Mouse (Mus musculus): Measurements from ENCODE around the gene Stil. TPM values are rescaled to one million over a fixed set of nuclear protein-coding genes. Genes with fewer than 3 reads are reported as not detected.

The Stil gene
- total RNA-seq, 1 experiment: 7.4 TPM

- DNase-seq (ENCODE audit: low read depth, low spot score): no peak
- Histone ChIP-seq H3K4me1 (ENCODE audit: control insufficient read depth in 2 of 2, insufficient read depth in 2 of 2, low read length in 2 of 2, poor library complexity in 1 of 2) (0 out of 4 replicates have a peak, but pooled peaks cover 0 to 3% of the 10 kb centered on the region in 2 experiments), H3K36me3 (ENCODE audit: control insufficient read depth, insufficient read depth, low read length, poor library complexity, severe bottlenecking) (no peaks in the 10 kb centered on the region), H3K27ac (ENCODE audit: insufficient read depth, low read depth, low read length, poor library complexity, severe bottlenecking) (no peak overlapping the region), H3K4me3 (ENCODE audit: insufficient read depth in 1 of 2, low read depth in 1 of 2, low read length in 2 of 2, poor library complexity in 1 of 2, severe bottlenecking in 1 of 2) (no peak overlapping the region), H3K9ac (ENCODE audit: insufficient read depth, low read depth, low read length, poor library complexity, severe bottlenecking) (no peak overlapping the region), H3K9me3 (ENCODE audit: control insufficient read depth, insufficient read depth, low read depth, low read length) (no peaks in the 10 kb centered on the region)
- TF ChIP-seq ZC3H11A (IDR thresholded peaks at IDR 0.05; ENCODE audit: borderline replicate concordance, low read depth, low read length): no peak
- TF ChIP-seq HCFC1 (IDR thresholded peaks at IDR 0.05; ENCODE audit: borderline replicate concordance, insufficient read depth, low read length): no peak
- TF ChIP-seq ZNF384 (IDR thresholded peaks at IDR 0.05; ENCODE audit: low read depth, low read length): no peak
- no peak for TF ChIP-seq MAFK (IDR thresholded peaks at IDR 0.05; ENCODE audit: insufficient read depth, low read depth, low read length)
- no peak for TF ChIP-seq CHD2 (IDR thresholded peaks at IDR 0.05; ENCODE audit: low read depth, low read length)
- in situ Hi-C loops (cut with MboI; ENCODE audit: low sequenced_read_pairs in 2 of 2, unreplicated experiment in 2 of 2): no loop called here
Measured at GRCm38 (mm10) chr4:114994218-114994617, 5.7 kb upstream of the Stil start.

GRCm38 (mm10) chr4:114997051-114997450 lies 2.9 kb upstream of the Stil start:
- DNase-seq (ENCODE audit: low read depth, low spot score): no peak
- no peaks in the 10 kb centered on the region for H3K36me3 ChIP-seq (ENCODE audit: control insufficient read depth, insufficient read depth, low read length, poor library complexity, severe bottlenecking)
- H3K9me3 ChIP-seq (ENCODE audit: control insufficient read depth, insufficient read depth, low read depth, low read length): no peaks in the 10 kb centered on the region
- no peak overlapping the region for H3K4me3 ChIP-seq (ENCODE audit: insufficient read depth in 1 of 2, low read depth in 1 of 2, low read length in 2 of 2, poor library complexity in 1 of 2, severe bottlenecking in 1 of 2)
- H3K4me1 ChIP-seq (ENCODE audit: control insufficient read depth in 2 of 2, insufficient read depth in 2 of 2, low read length in 2 of 2, poor library complexity in 1 of 2): 0 out of 4 replicates have a peak, but pooled peaks cover 0 to 3% of the 10 kb centered on the region in 2 experiments
- in situ Hi-C loops (cut with MboI; ENCODE audit: low sequenced_read_pairs in 2 of 2, unreplicated experiment in 2 of 2): no loop called here
- TF ChIP-seq ZNF384 (IDR thresholded peaks at IDR 0.05; ENCODE audit: low read depth, low read length) (0 out of 2 replicates have a peak, but pooled peaks have one; percentile 11), HCFC1 (IDR thresholded peaks at IDR 0.05; ENCODE audit: borderline replicate concordance, insufficient read depth, low read length) (no peak)
- no peak overlapping the region for H3K27ac ChIP-seq (ENCODE audit: insufficient read depth, low read depth, low read length, poor library complexity, severe bottlenecking)
- H3K9ac ChIP-seq (ENCODE audit: insufficient read depth, low read depth, low read length, poor library complexity, severe bottlenecking): no peak overlapping the region

DNA sequence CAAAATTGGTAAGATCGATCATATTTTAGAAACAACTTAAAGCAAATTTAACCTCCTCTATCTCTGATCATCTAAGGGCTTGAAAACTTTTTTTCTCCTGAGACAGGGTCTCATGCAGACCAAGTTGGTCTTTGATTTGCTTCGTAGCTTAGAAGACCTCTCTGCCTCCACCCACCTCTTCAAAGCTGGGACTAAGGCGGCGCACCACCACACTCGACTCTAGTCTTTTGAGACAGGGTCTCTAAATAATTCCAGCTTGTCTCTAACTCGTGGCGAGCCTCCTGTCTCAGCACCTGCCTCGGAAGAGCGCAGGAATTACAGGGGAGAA lies 550 bp upstream of the Stil start:
- DNase-seq (ENCODE audit: low read depth, low spot score): no peak
- TF ChIP-seq ZC3H11A (IDR thresholded peaks at IDR 0.05; ENCODE audit: borderline replicate concordance, low read depth, low read length): no peak
- peak overlapping the region; percentile 92 for H3K27ac ChIP-seq (ENCODE audit: insufficient read depth, low read depth, low read length, poor library complexity, severe bottlenecking)
- peak overlapping the region; percentile 75 to 77 for H3K4me3 ChIP-seq (ENCODE audit: insufficient read depth in 1 of 2, low read depth in 1 of 2, low read length in 2 of 2, poor library complexity in 1 of 2, severe bottlenecking in 1 of 2)
- H3K36me3 ChIP-seq (ENCODE audit: control insufficient read depth, insufficient read depth, low read length, poor library complexity, severe bottlenecking): no peaks in the 10 kb centered on the region
- 0 out of 4 replicates have a peak, but pooled peaks cover 0 to 3% of the 10 kb centered on the region in 2 experiments for H3K4me1 ChIP-seq (ENCODE audit: control insufficient read depth in 2 of 2, insufficient read depth in 2 of 2, low read length in 2 of 2, poor library complexity in 1 of 2)
- H3K9ac ChIP-seq (ENCODE audit: insufficient read depth, low read depth, low read length, poor library complexity, severe bottlenecking): peak overlapping the region; percentile 88
- no peaks in the 10 kb centered on the region for H3K9me3 ChIP-seq (ENCODE audit: control insufficient read depth, insufficient read depth, low read depth, low read length)
- in situ Hi-C loops (cut with MboI; ENCODE audit: low sequenced_read_pairs in 2 of 2, unreplicated experiment in 2 of 2): no loop called here

GRCm38 (mm10) chr4:115000429-115000795 lies 453 bp downstream of the Stil start:
- H3K27ac ChIP-seq (ENCODE audit: insufficient read depth, low read depth, low read length, poor library complexity, severe bottlenecking): peak overlapping the region; percentile 49; the same call in 1 of the 2 replicates
- in situ Hi-C loops (cut with MboI; ENCODE audit: low sequenced_read_pairs in 2 of 2, unreplicated experiment in 2 of 2): no loop called here

DNA sequence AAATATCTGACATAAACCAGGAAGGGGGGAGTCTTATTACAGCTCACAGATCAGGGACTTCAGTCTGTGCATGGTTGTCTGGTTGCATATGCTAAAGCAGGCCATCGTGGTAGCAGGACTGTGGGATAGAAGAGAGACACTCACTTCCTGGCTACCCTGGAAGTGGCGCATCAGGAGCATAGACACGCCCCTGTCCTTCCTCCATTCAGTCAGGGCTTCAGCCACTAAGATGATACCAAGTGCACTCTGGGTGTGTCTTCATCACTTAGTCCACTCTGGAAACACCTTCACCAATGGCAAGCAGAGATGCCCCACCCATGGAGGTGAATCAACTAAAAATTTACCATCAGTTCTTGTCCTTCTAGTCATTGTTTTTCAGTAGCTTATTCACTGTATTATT lies 14.3 kb downstream of the Stil start:
- H3K36me3 ChIP-seq (ENCODE audit: control insufficient read depth, insufficient read depth, low read length, poor library complexity, severe bottlenecking): peaks cover 3% of the 10 kb centered on the region
- in situ Hi-C loops (cut with MboI; ENCODE audit: low sequenced_read_pairs in 2 of 2, unreplicated experiment in 2 of 2): no loop called here
- no peaks in the 10 kb centered on the region for H3K4me1 ChIP-seq (ENCODE audit: control insufficient read depth in 2 of 2, insufficient read depth in 2 of 2, low read length in 2 of 2, poor library complexity in 1 of 2)

More at GRCm38 (mm10) chr4:115000429-115000795, 453 bp downstream of the Stil start:
- H3K9ac ChIP-seq (ENCODE audit: insufficient read depth, low read depth, low read length, poor library complexity, severe bottlenecking): peak overlapping the region; percentile 91
- 0 out of 4 replicates have a peak, but pooled peaks cover 0 to 3% of the 10 kb centered on the region in 2 experiments for H3K4me1 ChIP-seq (ENCODE audit: control insufficient read depth in 2 of 2, insufficient read depth in 2 of 2, low read length in 2 of 2, poor library complexity in 1 of 2)
- no peaks in the 10 kb centered on the region for H3K36me3 ChIP-seq (ENCODE audit: control insufficient read depth, insufficient read depth, low read length, poor library complexity, severe bottlenecking)
- H3K9me3 ChIP-seq (ENCODE audit: control insufficient read depth, insufficient read depth, low read depth, low read length): no peaks in the 10 kb centered on the region
- peak overlapping the region; percentile 88 to 90 for H3K4me3 ChIP-seq (ENCODE audit: insufficient read depth in 1 of 2, low read depth in 1 of 2, low read length in 2 of 2, poor library complexity in 1 of 2, severe bottlenecking in 1 of 2)
- no peak for DNase-seq (ENCODE audit: low read depth, low spot score)
- TF ChIP-seq ZC3H11A (IDR thresholded peaks at IDR 0.05; ENCODE audit: borderline replicate concordance, low read depth, low read length) (no peak), HCFC1 (IDR thresholded peaks at IDR 0.05; ENCODE audit: borderline replicate concordance, insufficient read depth, low read length) (no peak), ZNF384 (IDR thresholded peaks at IDR 0.05; ENCODE audit: low read depth, low read length) (no peak), MAFK (IDR thresholded peaks at IDR 0.05; ENCODE audit: insufficient read depth, low read depth, low read length) (no peak), CHD2 (IDR thresholded peaks at IDR 0.05; ENCODE audit: low read depth, low read length) (no peak)

More for the DNA sequence above, 14.3 kb downstream of the Stil start:
- H3K9ac ChIP-seq (ENCODE audit: insufficient read depth, low read depth, low read length, poor library complexity, severe bottlenecking): no peak overlapping the region
- H3K9me3 ChIP-seq (ENCODE audit: control insufficient read depth, insufficient read depth, low read depth, low read length): no peaks in the 10 kb centered on the region
- no peak overlapping the region for H3K4me3 ChIP-seq (ENCODE audit: insufficient read depth in 1 of 2, low read depth in 1 of 2, low read length in 2 of 2, poor library complexity in 1 of 2, severe bottlenecking in 1 of 2)
- no peak overlapping the region for H3K27ac ChIP-seq (ENCODE audit: insufficient read depth, low read depth, low read length, poor library complexity, severe bottlenecking)
- DNase-seq (ENCODE audit: low read depth, low spot score): no peak
- TF ChIP-seq HCFC1 (IDR thresholded peaks at IDR 0.05; ENCODE audit: borderline replicate concordance, insufficient read depth, low read length): no peak
- TF ChIP-seq ZC3H11A (IDR thresholded peaks at IDR 0.05; ENCODE audit: borderline replicate concordance, low read depth, low read length): no peak
- no peak for TF ChIP-seq ZNF384 (IDR thresholded peaks at IDR 0.05; ENCODE audit: low read depth, low read length)
- no peak for TF ChIP-seq CHD2 (IDR thresholded peaks at IDR 0.05; ENCODE audit: low read depth, low read length)
- TF ChIP-seq MAFK (IDR thresholded peaks at IDR 0.05; ENCODE audit: insufficient read depth, low read depth, low read length): no peak
